Mouse (Mus musculus): ENCODE results near the gene Rai14.

GRCm38 (mm10) chr15:10664529-10664898, 49.9 kb downstream of the Rai14 start:
- TF ChIP-seq CTCF (IDR thresholded peaks at IDR 0.05; ENCODE audit: low read depth) (no peak), EP300 (IDR thresholded peaks at IDR 0.05; ENCODE audit: low read depth) (no peak)

All from liver, postnatal 0 days (tissue).